Mouse (Mus musculus): Measurements from ENCODE around the gene Ppp1r9a. TPM values are rescaled to one million over a fixed set of nuclear protein-coding genes. Genes with fewer than 3 reads are reported as not detected.

The Ppp1r9a gene
- polyA plus RNA-seq, 2 experiments, result 18.9 to 33.8 TPM

- ATAC-seq (ENCODE audit: low FRiP score, low read depth) (peak; percentile 73), DNase-seq (ENCODE audit: low spot score) (peak; percentile 81)
- 27% methylated on average over 14 of the region's 14 CpGs for WGBS
- Histone ChIP-seq H3K36me3 (ENCODE audit: control insufficient read depth, insufficient read depth, low read length) (no peaks in the 10 kb centered on the region), H3K27ac (replicated peaks; ENCODE audit: low read depth, low read length) (peak overlapping the region; percentile 58), H3K4me3 (replicated peaks; ENCODE audit: low read length) (no peak overlapping the region), H3K4me2 (replicated peaks; ENCODE audit: low read depth, low read length, severe bottlenecking) (peak overlapping the region; percentile 31), H3K27me3 (ENCODE audit: control insufficient read depth, insufficient read depth, low read length) (no peaks in the 10 kb centered on the region), H3K4me1 (ENCODE audit: control insufficient read depth, insufficient read depth, low read length) (peaks cover 39% of the 10 kb centered on the region), H3K9ac (ENCODE audit: low read depth, low read length, severe bottlenecking) (no peak overlapping the region), H3K9me3 (ENCODE audit: control insufficient read depth, low read length) (no peaks in the 10 kb centered on the region)
- TF ChIP-seq POLR2A (IDR thresholded peaks at IDR 0.05; ENCODE audit: borderline replicate concordance, extremely low read depth, insufficient read depth, insufficient read length), result no peak
Measured at GRCm38 (mm10) chr6:4953028-4953719, 50.5 kb downstream of the Ppp1r9a start.

- peak overlapping the region; percentile 63 for H3K27ac ChIP-seq (replicated peaks; ENCODE audit: low read depth, low read length)
- TF ChIP-seq POLR2A (IDR thresholded peaks at IDR 0.05; ENCODE audit: borderline replicate concordance, extremely low read depth, insufficient read depth, insufficient read length), result no peak
- 17% methylated on average over 6 of the region's 6 CpGs for WGBS
- H3K4me3 ChIP-seq (replicated peaks; ENCODE audit: low read length), result no peak overlapping the region
- H3K36me3 ChIP-seq (ENCODE audit: control insufficient read depth, insufficient read depth, low read length), result no peaks in the 10 kb centered on the region
- 0 out of 2 replicates have a peak overlapping the region, but pooled peaks have one; percentile 5 for H3K4me2 ChIP-seq (replicated peaks; ENCODE audit: low read depth, low read length, severe bottlenecking)
- no peaks in the 10 kb centered on the region for H3K27me3 ChIP-seq (ENCODE audit: control insufficient read depth, insufficient read depth, low read length)
- ATAC-seq (ENCODE audit: low FRiP score, low read depth) (peak; percentile 70), DNase-seq (ENCODE audit: low spot score) (peak; percentile 92)
- H3K9ac ChIP-seq (ENCODE audit: low read depth, low read length, severe bottlenecking), result no peak overlapping the region
- peaks cover 33% of the 10 kb centered on the region for H3K4me1 ChIP-seq (ENCODE audit: control insufficient read depth, insufficient read depth, low read length)
- H3K9me3 ChIP-seq (ENCODE audit: control insufficient read depth, low read length), result no peaks in the 10 kb centered on the region
Measured at GRCm38 (mm10) chr6:4956651-4957050, 53.9 kb downstream of the Ppp1r9a start.

DNA sequence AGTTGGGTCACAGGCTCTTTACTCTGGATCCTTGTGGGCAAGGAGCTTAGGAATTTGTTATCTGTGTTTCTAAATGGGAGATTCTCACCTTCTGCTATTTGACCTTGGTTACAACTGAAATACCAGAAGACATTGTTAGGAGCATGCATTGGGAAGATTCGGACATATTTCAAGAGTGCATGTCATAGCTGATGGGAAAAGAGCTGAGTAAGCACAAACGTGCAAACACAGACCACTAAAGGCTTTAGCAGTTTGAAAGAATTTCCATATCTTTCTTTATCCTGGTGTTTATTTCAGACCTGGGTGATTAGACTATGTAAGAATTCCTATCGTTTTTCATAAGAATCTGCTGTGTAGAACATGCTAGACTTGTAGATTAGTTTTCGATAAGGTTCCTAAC, 59.5 kb downstream of the Ppp1r9a start:
- Histone ChIP-seq H3K4me1 (ENCODE audit: control insufficient read depth, insufficient read depth, low read length) (peaks cover 5% of the 10 kb centered on the region; the same call in 1 of the 2 replicates), H3K36me3 (ENCODE audit: control insufficient read depth, insufficient read depth, low read length) (no peaks in the 10 kb centered on the region), H3K27ac (replicated peaks; ENCODE audit: low read depth, low read length) (no peak overlapping the region), H3K27me3 (ENCODE audit: control insufficient read depth, insufficient read depth, low read length) (no peaks in the 10 kb centered on the region), H3K9ac (ENCODE audit: low read depth, low read length, severe bottlenecking) (no peak overlapping the region), H3K4me2 (replicated peaks; ENCODE audit: low read depth, low read length, severe bottlenecking) (no peak overlapping the region), H3K9me3 (ENCODE audit: control insufficient read depth, low read length) (no peaks in the 10 kb centered on the region), H3K4me3 (replicated peaks; ENCODE audit: low read length) (no peak overlapping the region)
- no peak for TF ChIP-seq POLR2A (IDR thresholded peaks at IDR 0.05; ENCODE audit: borderline replicate concordance, extremely low read depth, insufficient read depth, insufficient read length)
- 82% methylated on average over 4 of the region's 4 CpGs for WGBS
- DNase-seq (ENCODE audit: low spot score) (no peak), ATAC-seq (ENCODE audit: low FRiP score, low read depth) (no peak)

DNA sequence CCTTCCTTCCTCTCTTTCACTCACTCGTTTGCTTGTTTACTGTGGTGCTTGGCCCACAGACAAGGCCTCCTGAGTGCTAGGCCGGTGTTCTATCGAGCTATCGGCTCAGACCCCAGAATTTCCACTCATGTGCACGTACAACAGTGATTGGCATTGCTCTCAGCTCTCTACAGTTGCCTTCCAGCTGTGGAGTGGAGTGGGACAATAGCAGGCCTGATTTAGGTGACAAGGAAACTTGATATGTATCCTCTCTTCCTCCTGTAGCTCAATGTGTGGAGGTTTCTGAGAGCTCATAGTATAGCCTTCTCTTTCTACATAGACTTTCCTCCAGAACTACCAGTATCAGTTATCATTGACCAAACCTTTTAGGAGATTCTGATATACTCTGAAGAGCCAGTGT, 60.3 kb downstream of the Ppp1r9a start:
- H3K36me3 ChIP-seq (ENCODE audit: control insufficient read depth, insufficient read depth, low read length), result no peaks in the 10 kb centered on the region
- no peaks in the 10 kb centered on the region for H3K9me3 ChIP-seq (ENCODE audit: control insufficient read depth, low read length)
- 81% methylated on average over 5 of the region's 5 CpGs for WGBS
- DNase-seq (ENCODE audit: low spot score) (no peak), ATAC-seq (ENCODE audit: low FRiP score, low read depth) (no peak)
- H3K27me3 ChIP-seq (ENCODE audit: control insufficient read depth, insufficient read depth, low read length), result no peaks in the 10 kb centered on the region
- no peak overlapping the region for H3K27ac ChIP-seq (replicated peaks; ENCODE audit: low read depth, low read length)
- 0 out of 2 replicates have a peak, but pooled peaks cover 3% of the 10 kb centered on the region for H3K4me1 ChIP-seq (ENCODE audit: control insufficient read depth, insufficient read depth, low read length)
- H3K4me2 ChIP-seq (replicated peaks; ENCODE audit: low read depth, low read length, severe bottlenecking), result no peak overlapping the region
- no peak overlapping the region for H3K4me3 ChIP-seq (replicated peaks; ENCODE audit: low read length)
- H3K9ac ChIP-seq (ENCODE audit: low read depth, low read length, severe bottlenecking), result no peak overlapping the region
- no peak for TF ChIP-seq POLR2A (IDR thresholded peaks at IDR 0.05; ENCODE audit: borderline replicate concordance, extremely low read depth, insufficient read depth, insufficient read length)

GRCm38 (mm10) chr6:4967236-4967635, 64.5 kb downstream of the Ppp1r9a start:
- H3K4me1 ChIP-seq (ENCODE audit: control insufficient read depth, insufficient read depth, low read length), result peaks cover 11% of the 10 kb centered on the region
- no peak for TF ChIP-seq POLR2A (IDR thresholded peaks at IDR 0.05; ENCODE audit: borderline replicate concordance, extremely low read depth, insufficient read depth, insufficient read length)
- no peaks in the 10 kb centered on the region for H3K36me3 ChIP-seq (ENCODE audit: control insufficient read depth, insufficient read depth, low read length)
- no peaks in the 10 kb centered on the region for H3K9me3 ChIP-seq (ENCODE audit: control insufficient read depth, low read length)
- ATAC-seq (ENCODE audit: low FRiP score, low read depth) (no peak), DNase-seq (ENCODE audit: low spot score) (no peak)
- no peak overlapping the region for H3K9ac ChIP-seq (ENCODE audit: low read depth, low read length, severe bottlenecking)
- H3K4me2 ChIP-seq (replicated peaks; ENCODE audit: low read depth, low read length, severe bottlenecking), result no peak overlapping the region
- 92% methylated on average over 4 of the region's 4 CpGs for WGBS
- H3K27me3 ChIP-seq (ENCODE audit: control insufficient read depth, insufficient read depth, low read length), result no peaks in the 10 kb centered on the region
- no peak overlapping the region for H3K4me3 ChIP-seq (replicated peaks; ENCODE audit: low read length)
- no peak overlapping the region for H3K27ac ChIP-seq (replicated peaks; ENCODE audit: low read depth, low read length)
